Mouse (Mus musculus): ENCODE results near the gene Cldn14.

The Cldn14 gene

GRCm38 (mm10) chr16:93913881-93914576 is 94.6 kb downstream of the Cldn14 start:
- in situ Hi-C loops (cut with MboI, MseI), result no loop called here

DNA sequence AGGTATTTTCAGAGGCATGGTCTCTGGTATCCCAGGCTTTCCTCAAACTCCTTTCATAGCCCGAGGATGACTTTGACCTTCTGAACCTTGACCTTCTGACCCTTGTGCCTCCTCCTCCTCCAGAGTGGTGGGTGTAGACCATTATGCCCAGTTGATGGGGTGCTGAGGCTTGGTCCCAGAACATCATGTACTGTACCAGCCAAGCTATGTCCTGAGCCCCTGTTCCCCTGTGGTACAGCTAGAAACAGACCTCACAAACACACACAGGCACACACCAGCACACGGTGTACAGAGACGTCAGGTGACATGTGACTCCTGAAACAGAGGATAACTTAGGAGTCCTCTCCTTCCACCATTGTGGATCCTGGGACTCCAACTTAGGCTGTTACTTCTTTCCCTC is 95.8 kb downstream of the Cldn14 start:
- in situ Hi-C loops (cut with MboI, MseI), result no loop called here

GRCm38 (mm10) chr16:93912158-93912557 is 96.5 kb downstream of the Cldn14 start:
- in situ Hi-C loops (cut with MboI, MseI), result no loop called here

DNA sequence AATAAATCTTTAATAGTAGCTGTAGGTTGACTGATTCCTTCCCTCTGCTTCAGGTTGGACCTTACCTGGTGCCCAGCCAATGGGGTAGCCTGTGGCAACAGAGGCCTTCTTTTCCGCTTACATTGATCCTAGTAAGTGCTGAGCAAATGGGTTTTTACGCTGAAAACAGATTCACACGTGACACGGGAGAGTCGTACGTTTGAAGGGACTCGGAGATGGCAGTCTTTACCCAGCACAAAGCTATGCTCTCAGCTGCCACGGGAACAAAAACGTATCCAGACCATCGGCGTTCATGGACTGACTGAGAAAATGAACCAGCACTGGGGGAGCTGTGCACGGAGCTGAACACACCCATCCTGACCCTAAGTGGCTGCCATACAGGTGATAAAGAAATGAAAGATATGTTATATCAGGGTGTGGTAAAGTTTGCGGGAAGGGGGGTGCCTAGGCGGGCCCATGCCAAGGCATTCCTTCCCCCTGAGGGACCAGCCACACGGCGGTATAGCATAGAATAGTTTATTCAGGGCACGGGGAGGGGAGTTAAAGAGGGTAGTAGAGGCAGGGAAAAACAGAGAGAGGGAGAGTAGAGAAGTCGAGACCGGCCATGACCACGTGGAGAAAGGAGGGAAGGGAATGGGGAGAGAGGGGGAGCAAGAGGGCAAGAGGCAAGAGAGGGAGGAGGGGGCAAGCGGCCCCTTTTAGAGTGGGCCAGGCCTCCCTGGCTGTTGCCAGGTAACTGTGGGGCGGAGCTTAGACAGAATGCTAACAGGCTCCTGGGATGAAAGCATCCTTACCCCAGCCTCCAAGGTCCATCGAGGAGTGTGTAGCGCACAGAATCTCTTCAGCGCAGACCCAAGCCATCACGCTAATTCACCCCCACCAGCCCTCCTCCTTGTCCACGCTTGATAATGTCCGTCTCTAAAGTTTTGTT is 97.6 kb downstream of the Cldn14 start:
- in situ Hi-C loops (cut with MboI, MseI), result no loop called here

GRCm38 (mm10) chr16:93909936-93910335 is 98.7 kb downstream of the Cldn14 start:
- in situ Hi-C loops (cut with MboI, MseI), result no loop called here

- in situ Hi-C loops (cut with MboI, MseI), result no loop called here
Measured at GRCm38 (mm10) chr16:93908196-93908595, 100.4 kb downstream of the Cldn14 start.

- in situ Hi-C loops (cut with MboI, MseI), result no loop called here
Measured at GRCm38 (mm10) chr16:93907761-93908160, 100.9 kb downstream of the Cldn14 start.

- in situ Hi-C loops (cut with MboI, MseI), result no loop called here
Measured at GRCm38 (mm10) chr16:93906156-93907014, 102.3 kb downstream of the Cldn14 start.

GRCm38 (mm10) chr16:93903027-93903426 is 105.6 kb downstream of the Cldn14 start:
- in situ Hi-C loops (cut with MboI, MseI), result no loop called here

DNA sequence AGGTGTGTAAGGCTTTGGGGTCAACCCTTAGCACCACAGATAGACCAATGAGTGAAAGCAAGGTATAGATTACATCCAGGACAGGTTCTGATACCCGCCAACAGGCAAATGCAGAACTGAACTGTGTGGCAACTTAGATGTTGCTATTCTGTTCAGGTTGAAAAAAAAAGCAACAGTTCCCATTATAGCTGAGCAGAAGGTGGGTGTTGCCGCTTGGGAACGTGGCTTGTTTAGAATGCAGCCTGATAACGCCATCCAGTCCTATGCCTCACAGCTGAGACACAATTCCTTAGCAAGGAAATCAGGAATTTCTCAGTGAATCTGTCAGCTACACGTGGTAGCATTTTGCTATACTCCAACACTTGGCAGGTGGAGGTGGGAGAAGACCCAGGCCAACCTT is 115.4 kb downstream of the Cldn14 start:
- in situ Hi-C loops (cut with MboI, MseI), result no loop called here

GRCm38 (mm10) chr16:93890948-93891604 is 117.6 kb downstream of the Cldn14 start:
- in situ Hi-C loops (cut with MboI, MseI), result no loop called here

- in situ Hi-C loops (cut with MboI, MseI), result loop anchor here in 1 of 2 experiments (10.0 kb wide), 1 partner anchor 174 kb away; the partner anchor contains the start of gene Dop1b
Measured at GRCm38 (mm10) chr16:93888481-93888880, 120.2 kb downstream of the Cldn14 start.

DNA sequence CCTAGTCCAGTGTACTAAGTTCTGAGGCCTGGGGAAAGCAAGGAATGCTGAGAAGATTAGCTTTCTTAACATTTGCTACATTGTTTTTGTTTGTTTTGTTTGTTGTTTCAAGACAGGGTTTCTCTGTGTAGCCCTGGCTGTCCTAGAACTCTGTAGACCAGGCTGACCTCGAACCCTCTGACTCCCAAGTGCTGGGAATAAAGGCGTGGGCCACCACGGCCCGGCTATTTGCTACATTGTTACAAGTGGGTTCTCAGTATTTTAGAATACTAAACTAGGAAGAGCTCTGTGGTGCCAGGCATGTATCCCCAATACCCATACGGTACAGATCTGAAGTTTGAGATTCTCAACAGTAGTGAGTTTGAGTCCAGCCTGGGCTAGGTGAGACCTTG is 123.9 kb downstream of the Cldn14 start:
- in situ Hi-C loops (cut with MboI, MseI), result loop anchor here in 1 of 2 experiments (10.0 kb wide), 1 partner anchor 170 kb away; the partner anchor contains the start of gene Dop1b

DNA sequence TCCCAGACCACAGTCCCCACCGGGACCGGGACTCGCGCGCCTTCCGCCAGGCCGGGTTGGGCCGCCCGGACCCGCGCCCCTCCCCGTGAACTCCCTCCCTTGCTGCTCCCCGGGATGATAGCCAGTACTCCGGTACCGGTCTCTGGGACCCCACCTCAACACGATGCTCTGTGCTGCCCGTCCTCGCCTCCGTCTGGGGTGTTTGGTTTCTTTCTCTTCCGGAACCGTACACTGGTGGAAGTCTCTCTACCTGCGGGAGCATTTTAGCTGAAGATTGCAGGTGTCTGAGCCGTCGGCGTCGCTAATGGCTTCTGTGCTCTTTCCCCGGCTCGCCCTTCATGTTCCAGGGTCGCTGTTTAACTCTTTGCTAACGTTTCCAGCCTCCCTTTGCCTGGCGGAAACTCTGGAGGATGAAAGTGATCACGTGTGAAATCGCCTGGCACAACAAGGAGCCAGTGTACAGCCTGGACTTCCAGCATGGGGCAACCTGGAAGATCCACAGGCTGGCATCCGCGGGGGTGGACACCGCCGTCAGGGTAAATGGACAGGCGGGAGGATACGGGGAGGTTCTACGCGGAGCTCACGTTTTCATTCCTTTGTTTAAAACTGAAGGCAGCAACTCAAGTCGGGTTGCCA is 124.4 kb downstream of the Cldn14 start:
- in situ Hi-C loops (cut with MboI, MseI), result loop anchor here in 1 of 2 experiments (10.0 kb wide), 1 partner anchor 169 kb away; the partner anchor contains the start of gene Dop1b

- in situ Hi-C loops (cut with MboI, MseI), result loop anchor here in 1 of 2 experiments (10.0 kb wide), 1 partner anchor 169 kb away; the partner anchor contains the start of gene Dop1b
Measured at GRCm38 (mm10) chr16:93883423-93884085, 125.1 kb downstream of the Cldn14 start, which contains the start of gene Chaf1b. Gene Chaf1b, plus strand, starts transcription at chr16:93883901.

DNA sequence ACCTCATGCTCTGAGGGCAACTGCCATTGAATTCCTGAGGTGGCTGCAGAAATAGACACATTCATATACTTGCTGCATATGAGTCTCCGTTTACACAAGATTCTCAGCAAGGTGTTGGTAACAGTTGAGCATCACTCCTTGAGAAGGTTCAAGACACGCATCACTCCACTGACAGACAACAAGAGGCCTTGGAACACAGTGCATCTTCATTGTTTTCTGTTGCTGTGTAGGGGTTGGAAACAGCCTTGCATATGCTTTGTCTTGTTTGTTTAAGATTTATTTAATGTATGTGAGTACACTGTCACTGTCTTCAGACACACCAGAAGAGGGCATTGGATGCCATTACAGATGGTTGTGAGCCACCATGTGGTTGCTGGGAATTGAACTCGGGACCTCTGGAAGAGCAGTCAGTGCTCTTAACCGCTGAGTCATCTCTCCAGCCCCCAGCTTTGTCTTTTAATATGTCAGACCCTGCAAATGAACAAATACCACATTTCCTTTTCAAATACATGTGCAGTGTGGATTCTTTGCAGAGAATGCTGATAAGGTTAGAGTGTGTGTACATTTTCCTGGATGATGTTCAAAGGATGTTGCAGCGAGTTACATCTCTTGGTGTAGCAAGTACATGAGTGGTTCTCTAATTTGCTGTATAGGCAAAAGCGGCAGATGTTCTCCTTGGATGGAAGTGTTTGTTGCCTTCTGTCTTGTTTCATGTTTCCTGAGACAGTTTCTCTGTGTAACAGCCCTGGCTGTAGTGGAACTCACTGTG is 130.8 kb downstream of the Cldn14 start:
- in situ Hi-C loops (cut with MboI, MseI), result no loop called here

DNA sequence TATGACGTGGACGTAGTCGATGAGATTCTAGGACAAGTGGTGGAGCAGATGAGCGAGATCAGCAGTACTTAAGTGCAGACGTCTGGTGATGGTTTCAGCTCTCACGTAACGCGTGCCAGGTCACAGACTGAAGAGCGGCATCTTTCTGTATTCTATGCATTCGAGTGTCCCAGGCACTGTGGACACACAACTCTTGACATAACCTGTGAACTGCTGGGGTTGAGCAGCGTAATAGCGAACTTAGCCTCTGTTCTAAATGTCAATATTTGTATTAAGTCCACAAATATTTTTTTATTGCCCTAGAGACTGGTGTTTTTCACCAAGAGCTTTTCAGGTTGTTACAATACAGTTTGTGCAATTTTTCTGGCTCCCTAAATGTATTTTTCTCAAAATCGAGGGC is 133.8 kb downstream of the Cldn14 start:
- in situ Hi-C loops (cut with MboI, MseI), result no loop called here
